In the genomic region with DNA sequence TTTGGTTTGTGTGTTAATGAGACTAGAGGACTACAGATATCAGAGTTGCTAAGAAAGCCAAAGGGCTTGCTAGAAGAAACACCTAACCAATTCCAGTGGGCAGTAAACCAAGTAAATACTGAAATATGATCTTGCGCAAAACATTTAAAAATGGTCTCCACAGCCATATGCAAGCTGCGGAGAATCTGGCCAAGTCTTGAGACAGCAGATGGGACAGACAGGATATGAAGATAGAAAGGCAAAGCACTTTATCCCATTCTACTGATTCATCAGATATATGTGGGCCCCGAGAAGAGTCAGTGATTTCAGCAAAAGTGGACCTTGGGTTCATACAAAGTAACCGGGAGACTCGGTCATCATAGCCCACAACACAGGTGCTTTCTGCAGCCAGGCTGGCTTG, we compare ENCODE assay signal across 50 mouse cellular contexts. TPM values are rescaled to one million over a fixed set of nuclear protein-coding genes. Genes with fewer than 3 reads are reported as not detected.
"Had no signal": no experiment of that assay in that cellular context is flagged by ENCODE, and none has a peak within 500 bp of the region (broad histone marks: within the 10 kb centered on the region; RNA-seq: fewer than 3 reads in every experiment).

No protein-coding gene starts in this region.

- H3K4me2 ChIP-seq: heart, embryonic 13.5 days; heart, embryonic 15.5 days; hindbrain, embryonic 12.5 days; hindbrain, embryonic 13.5 days; hindbrain, embryonic 14.5 days; hindbrain, embryonic 15.5 days; intestine, embryonic 15.5 days; kidney, embryonic 15.5 days had no signal

- H3K9me3 ChIP-seq: heart, embryonic 13.5 days; heart, embryonic 15.5 days; hindbrain, embryonic 10.5 days; hindbrain, embryonic 12.5 days; hindbrain, embryonic 13.5 days; hindbrain, embryonic 15.5 days; intestine, embryonic 15.5 days; kidney, embryonic 15.5 days had no signal

- H3K9ac ChIP-seq: heart, embryonic 13.5 days; heart, embryonic 15.5 days; hindbrain, embryonic 12.5 days; hindbrain, embryonic 13.5 days; hindbrain, embryonic 14.5 days; hindbrain, embryonic 15.5 days; intestine, embryonic 15.5 days; kidney, embryonic 15.5 days had no signal

- H3K4me3 ChIP-seq: heart, embryonic 13.5 days; heart, embryonic 15.5 days; hindbrain, embryonic 10.5 days; hindbrain, embryonic 12.5 days; hindbrain, embryonic 13.5 days; hindbrain, embryonic 15.5 days; intestine, embryonic 15.5 days; kidney, embryonic 15.5 days; layer of hippocampus, adult 2 months; left cerebral cortex, adult 2 months had no signal

- ATAC-seq: hindbrain, embryonic 16.5 days; hindbrain, postnatal 0 days; inflammation-experienced regulatory T-cells, adult 6 months; intestine, embryonic 15.5 days; intestine, embryonic 16.5 days; intestine, postnatal 0 days had no signal

- H3K27ac ChIP-seq: heart, embryonic 13.5 days; heart, embryonic 15.5 days; hindbrain, embryonic 10.5 days; hindbrain, embryonic 12.5 days; hindbrain, embryonic 13.5 days; hindbrain, embryonic 14.5 days; hindbrain, embryonic 15.5 days; hindbrain, postnatal 0 days; intestine, embryonic 15.5 days; kidney, embryonic 15.5 days; kidney, postnatal 0 days; layer of hippocampus, adult 2 months; left cerebral cortex, adult 2 months had no signal

- H3K27me3 ChIP-seq: heart, embryonic 13.5 days; heart, embryonic 15.5 days; hindbrain, embryonic 12.5 days; hindbrain, embryonic 13.5 days; hindbrain, embryonic 15.5 days; intestine, embryonic 15.5 days; kidney, embryonic 15.5 days had no signal

- DNase-seq: heart, postnatal 10 days; heart, postnatal 14 days; heart, postnatal 36 days; heart, postnatal 4 days; kidney, adult 11 months; kidney, adult 18-20 months; kidney, adult 2 months; kidney, adult 8-10 months; kidney, adult 9 months; kidney, postnatal 10 days; kidney, postnatal 14 days; kidney, postnatal 25 days; kidney, postnatal 36 days; kidney, postnatal 4 days; layer of hippocampus, adult 9-11 months; layer of hippocampus, postnatal 36 days had no signal

- H3K36me3 ChIP-seq: heart, embryonic 13.5 days; heart, embryonic 15.5 days; hindbrain, embryonic 10.5 days; hindbrain, embryonic 12.5 days; hindbrain, embryonic 13.5 days; hindbrain, embryonic 15.5 days; intestine, embryonic 15.5 days; kidney, embryonic 15.5 days had no signal

- H3K4me1 ChIP-seq: heart, embryonic 15.5 days; intestine, embryonic 15.5 days; kidney, embryonic 15.5 days had no signal

RNA-seq across cellular contexts. Expression of gene Neurl1a, which starts 13.5 kb away (rescaled TPM):
- total RNA-seq: hematopoietic stem cell, adult 5-6 weeks had no signal

RNA-seq across cellular contexts. Expression of gene Calhm3, which starts 34.6 kb away (rescaled TPM):
- total RNA-seq: heart, postnatal 10 days; heart, postnatal 14 days; heart, postnatal 25 days; heart, postnatal 36 days; heart, postnatal 4 days; hematopoietic stem cell, adult 5-6 weeks; hindbrain, postnatal 0 days; layer of hippocampus, adult 18-20 months; layer of hippocampus, adult 2 months; layer of hippocampus, adult 8-10 months; layer of hippocampus, postnatal 10 days; layer of hippocampus, postnatal 14 days; layer of hippocampus, postnatal 36 days; left cerebral cortex, adult 18-20 months; left cerebral cortex, adult 2 months; left cerebral cortex, adult 8-10 months; left cerebral cortex, postnatal 10 days had no signal
- polyA plus RNA-seq: heart, embryonic 13.5 days; heart, embryonic 14.5 days; heart, embryonic 15.5 days; heart, embryonic 16.5 days; heart, postnatal 0 days; hindbrain, embryonic 10.5 days; hindbrain, embryonic 11.5 days; hindbrain, embryonic 12.5 days; hindbrain, embryonic 13.5 days; hindbrain, embryonic 14.5 days; hindbrain, embryonic 15.5 days; hindbrain, embryonic 16.5 days; hindbrain, postnatal 0 days; inflammation-experienced regulatory T-cells, adult 6 months; intestine, embryonic 14.5 days; kidney, adult 2 months; kidney, embryonic 14.5 days; kidney, embryonic 15.5 days; kidney, embryonic 16.5 days; kidney, postnatal 0 days; large intestine, adult 2 months had no signal

RNA-seq across cellular contexts. Expression of gene Calhm1, which starts 48.1 kb away (rescaled TPM):
- total RNA-seq: heart, postnatal 10 days; heart, postnatal 14 days; heart, postnatal 25 days; heart, postnatal 36 days; heart, postnatal 4 days; hematopoietic stem cell, adult 5-6 weeks; hindbrain, postnatal 0 days; layer of hippocampus, adult 18-20 months; layer of hippocampus, adult 2 months; layer of hippocampus, adult 8-10 months; layer of hippocampus, postnatal 10 days; layer of hippocampus, postnatal 14 days; layer of hippocampus, postnatal 36 days; left cerebral cortex, adult 18-20 months; left cerebral cortex, adult 2 months; left cerebral cortex, adult 8-10 months; left cerebral cortex, postnatal 10 days had no signal
- polyA plus RNA-seq: heart, embryonic 13.5 days; heart, embryonic 14.5 days; heart, embryonic 15.5 days; heart, embryonic 16.5 days; heart, postnatal 0 days; hindbrain, embryonic 10.5 days; hindbrain, embryonic 11.5 days; hindbrain, embryonic 12.5 days; hindbrain, embryonic 13.5 days; hindbrain, embryonic 14.5 days; hindbrain, embryonic 15.5 days; hindbrain, embryonic 16.5 days; hindbrain, postnatal 0 days; inflammation-experienced regulatory T-cells, adult 6 months; intestine, embryonic 14.5 days; intestine, embryonic 15.5 days; intestine, embryonic 16.5 days; intestine, postnatal 0 days; kidney, adult 2 months; kidney, embryonic 14.5 days; kidney, embryonic 15.5 days; kidney, embryonic 16.5 days; kidney, postnatal 0 days; large intestine, adult 2 months had no signal
